Mouse (Mus musculus) ES-Bruce4 (cell line): ENCODE results near the gene Cfap299. TPM values are rescaled to one million over a fixed set of nuclear protein-coding genes. Genes with fewer than 3 reads are reported as not detected.

Experiments
- H3K27ac ChIP-seq: 2 replicates; pipeline ENCODE4 v1.5.1; 2012; ENCODE audit warnings: low read length, inconsistent platforms; ENCODE audit not compliant: insufficient read depth
- H3K27me3 ChIP-seq: 2 replicates; pipeline ENCODE4 v1.6.1; 2012; ENCODE audit warnings: mild to moderate bottlenecking, low read length, inconsistent platforms; ENCODE audit not compliant: control insufficient read depth, poor library complexity, insufficient read depth, severe bottlenecking
- H3K36me3 ChIP-seq: 2 replicates; pipeline ENCODE4 v1.6.1; 2012; ENCODE audit warnings: inconsistent platforms, mild to moderate bottlenecking, low read length, moderate library complexity; ENCODE audit not compliant: control insufficient read depth, poor library complexity, insufficient read depth, severe bottlenecking
- H3K4me1 ChIP-seq: one replicate; pipeline ENCODE4 v1.8.1; 2011; ENCODE audit warnings: low read length; ENCODE audit not compliant: control insufficient read depth, insufficient read depth
- H3K4me3 ChIP-seq: 2 replicates; pipeline ENCODE4 v1.5.1; 2011; ENCODE audit warnings: low read depth, mild to moderate bottlenecking, low read length
- H3K9ac ChIP-seq: 2 replicates; pipeline ENCODE4 v1.6.1; 2012; ENCODE audit warnings: low read depth, mild to moderate bottlenecking, inconsistent platforms; ENCODE audit not compliant: poor library complexity, severe bottlenecking
- H3K9me3 ChIP-seq: replicated peaks from 2 replicates; pipeline ENCODE4 v1.6.1; 2012; ENCODE audit warnings: mild to moderate bottlenecking, low read length, inconsistent platforms; ENCODE audit not compliant: control insufficient read depth, poor library complexity, insufficient read depth, severe bottlenecking
- CTCF ChIP-seq: IDR thresholded peaks from one replicate; pipeline ENCODE4 v1.8.1; 2011; ENCODE audit warnings: low read depth, low read length
- EP300 ChIP-seq: IDR thresholded peaks from 2 replicates; pipeline ENCODE4 v1.6.1; 2011; ENCODE audit warnings: low read depth, low read length; ENCODE audit not compliant: insufficient read depth
- POLR2A ChIP-seq: IDR thresholded peaks from one replicate; pipeline ENCODE4 v1.8.1; 2011; ENCODE audit warnings: low read length; ENCODE audit not compliant: insufficient read depth
- polyA plus RNA-seq: library from polyadenylated mRNA; stranded (reverse); fragments of >200 nt; gene quantifications from 2 replicates; pipeline ENCODE4 v1.2.4, GENCODE M21; 2011; ENCODE audit warnings: low read depth; ENCODE audit not compliant: missing spikeins, insufficient read depth, insufficient read length

Gene Cfap299
- polyA plus RNA-seq, 1 experiment = 1.2 TPM

- TF ChIP-seq CTCF (no peak), EP300 (no peak), POLR2A (no peak)
- Histone ChIP-seq H3K4me1 (no peaks in the 10 kb centered on the region), H3K27me3 (no peaks in the 10 kb centered on the region), H3K9me3 (no peaks in the 10 kb centered on the region), H3K9ac (no peak overlapping the region), H3K36me3 (no peaks in the 10 kb centered on the region), H3K27ac (no peak overlapping the region), H3K4me3 (no peak overlapping the region)
Observed at GRCm38 (mm10) chr5:98778588-98778987, 449.5 kb downstream of the Cfap299 start.

- Histone ChIP-seq H3K9ac (no peak overlapping the region), H3K4me3 (no peak overlapping the region)
Observed at GRCm38 (mm10) chr5:98782066-98782465, 453.0 kb downstream of the Cfap299 start.

GRCm38 (mm10) chr5:98787735-98788134, 458.6 kb downstream of the Cfap299 start:
- Histone ChIP-seq H3K9me3 (no peaks in the 10 kb centered on the region), H3K27me3 (no peaks in the 10 kb centered on the region), H3K36me3 (no peaks in the 10 kb centered on the region), H3K27ac (no peak overlapping the region), H3K4me1 (no peaks in the 10 kb centered on the region), H3K9ac (no peak overlapping the region), H3K4me3 (no peak overlapping the region)
- TF ChIP-seq CTCF (no peak), EP300 (no peak), POLR2A (no peak)

More at GRCm38 (mm10) chr5:98782066-98782465, 453.0 kb downstream of the Cfap299 start:
- Histone ChIP-seq H3K36me3 (no peaks in the 10 kb centered on the region), H3K27ac (no peak overlapping the region), H3K4me1 (no peaks in the 10 kb centered on the region), H3K9me3 (no peaks in the 10 kb centered on the region), H3K27me3 (no peaks in the 10 kb centered on the region)
- TF ChIP-seq CTCF = no peak
- no peak for TF ChIP-seq POLR2A
- TF ChIP-seq EP300 = no peak

GRCm38 (mm10) chr5:98788568-98788967, 459.5 kb downstream of the Cfap299 start:
- Histone ChIP-seq H3K9me3 (no peaks in the 10 kb centered on the region), H3K4me1 (no peaks in the 10 kb centered on the region), H3K36me3 (no peaks in the 10 kb centered on the region), H3K27ac (no peak overlapping the region), H3K27me3 (no peaks in the 10 kb centered on the region), H3K9ac (no peak overlapping the region), H3K4me3 (no peak overlapping the region)
- TF ChIP-seq POLR2A (no peak), EP300 (no peak), CTCF (no peak)

GRCm38 (mm10) chr5:98790894-98791607, 461.9 kb downstream of the Cfap299 start:
- TF ChIP-seq EP300 (no peak), CTCF (no peak), POLR2A (no peak)
- no peak overlapping the region for H3K9ac ChIP-seq
- H3K9me3 ChIP-seq = no peaks in the 10 kb centered on the region
- no peaks in the 10 kb centered on the region for H3K36me3 ChIP-seq
- no peaks in the 10 kb centered on the region for H3K27me3 ChIP-seq
- H3K4me1 ChIP-seq = no peaks in the 10 kb centered on the region
- H3K27ac ChIP-seq = no peak overlapping the region
- H3K4me3 ChIP-seq = no peak overlapping the region

- H3K27ac ChIP-seq = no peak overlapping the region
- TF ChIP-seq POLR2A (no peak), EP300 (no peak), CTCF (no peak)
Observed at GRCm38 (mm10) chr5:98801495-98801894, 472.4 kb downstream of the Cfap299 start.

More at GRCm38 (mm10) chr5:98801495-98801894, 472.4 kb downstream of the Cfap299 start:
- Histone ChIP-seq H3K36me3 (no peaks in the 10 kb centered on the region), H3K9me3 (no peaks in the 10 kb centered on the region), H3K9ac (no peak overlapping the region), H3K27me3 (no peaks in the 10 kb centered on the region), H3K4me3 (no peak overlapping the region), H3K4me1 (no peaks in the 10 kb centered on the region)
